Mouse (Mus musculus): ENCODE data around the gene Slc34a2. TPM values are rescaled to one million over a fixed set of nuclear protein-coding genes. Genes with fewer than 3 reads are reported as not detected.
A peak's percentile ranks its signal among the peaks of the same experiment; 100 is the strongest.

Slc34a2 gene
- polyA plus RNA-seq, 1 experiment from 2014 or later = 0.72 TPM

DNA sequence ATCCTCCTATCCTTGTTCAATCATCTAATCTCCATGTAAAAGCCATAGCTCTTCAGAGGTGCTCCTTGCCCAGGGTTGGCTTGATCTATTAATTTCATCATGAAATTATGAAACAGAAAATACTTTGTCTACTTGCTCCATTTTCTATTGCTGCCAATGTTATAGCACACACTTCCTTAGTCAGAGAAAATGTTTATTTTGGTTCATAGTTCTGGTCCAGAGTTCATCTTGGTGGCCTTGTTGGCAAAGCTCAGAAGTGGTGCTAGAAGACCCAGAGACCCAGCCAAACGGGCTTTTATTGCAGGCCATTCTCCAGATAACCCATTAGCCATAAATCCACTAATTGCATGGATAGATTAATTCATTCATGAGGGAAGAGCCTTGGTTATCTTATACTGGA lies 5.8 kb downstream of the Slc34a2 start:
- ATAC-seq (ENCODE audit: low read depth) (no peak), DNase-seq (ENCODE audit: low spot score) (no peak)
- H3K27me3 ChIP-seq (replicated peaks; ENCODE audit: control insufficient read depth, insufficient read depth, low read length) = peaks cover 9% of the 10 kb centered on the region
- no peaks in the 10 kb centered on the region for H3K4me1 ChIP-seq (ENCODE audit: control insufficient read depth, insufficient read depth, low read length)
- no peak overlapping the region for H3K4me2 ChIP-seq (ENCODE audit: low read depth, low read length)
- no peak overlapping the region for H3K9ac ChIP-seq (ENCODE audit: low read depth, low read length)
- no peak overlapping the region for H3K27ac ChIP-seq (replicated peaks; ENCODE audit: low read depth, low read length)
- H3K9me3 ChIP-seq (ENCODE audit: control insufficient read depth, low read length) = no peaks in the 10 kb centered on the region
- H3K4me3 ChIP-seq (ENCODE audit: low read depth, low read length) = no peak overlapping the region
- H3K36me3 ChIP-seq (ENCODE audit: control insufficient read depth, insufficient read depth, low read length) = no peaks in the 10 kb centered on the region
- WGBS = 48% methylated on average over 1 of the region's 1 CpGs

DNA sequence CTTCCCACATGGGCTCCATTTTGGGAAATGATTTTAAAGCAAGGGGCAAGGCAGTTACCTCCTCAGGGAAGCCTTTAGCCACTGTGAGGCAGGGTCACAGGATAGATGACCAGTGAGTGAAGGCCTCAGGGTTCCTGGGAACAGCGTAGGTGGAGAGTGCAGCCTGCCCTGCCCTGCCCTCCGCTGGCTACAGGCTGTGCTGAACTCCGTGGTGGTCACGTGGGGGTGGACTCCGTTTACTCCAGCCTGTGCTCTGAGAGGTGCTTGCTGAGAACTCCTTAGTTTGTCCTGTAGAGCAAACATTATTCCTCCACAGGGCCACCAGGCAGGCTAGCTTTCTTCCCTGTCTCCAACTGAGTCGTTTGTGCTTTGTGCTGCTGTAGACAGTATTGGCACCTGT lies 10.1 kb downstream of the Slc34a2 start:
- H3K4me3 ChIP-seq (ENCODE audit: low read depth, low read length) = no peak overlapping the region
- no peak for ATAC-seq (ENCODE audit: low read depth)

DNA sequence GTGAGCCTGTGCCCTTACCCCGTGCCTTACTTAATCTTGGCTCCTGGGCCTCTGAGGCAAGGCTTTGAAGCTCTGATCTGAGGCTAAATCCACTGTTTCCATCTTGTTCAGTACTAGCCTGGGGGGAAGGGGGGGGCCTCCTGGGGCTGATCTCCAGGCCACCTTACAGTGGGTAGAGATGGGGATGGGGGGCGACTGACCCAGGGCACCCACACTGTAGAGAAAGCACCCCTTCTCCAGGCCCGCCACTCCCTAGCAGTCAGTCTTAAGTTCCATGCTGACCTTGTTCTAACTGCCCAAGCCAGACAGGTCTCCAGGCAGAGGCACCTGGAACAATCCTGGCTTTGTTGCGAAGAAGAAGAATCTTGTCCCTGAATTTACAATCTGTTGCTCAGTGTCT lies 10.7 kb downstream of the Slc34a2 start:
- H3K9ac ChIP-seq (ENCODE audit: low read depth, low read length) = peak overlapping the region; percentile 48; the same call in 1 of the 2 replicates
- DNase-seq (ENCODE audit: low spot score) = no peak
- no peaks in the 10 kb centered on the region for H3K9me3 ChIP-seq (ENCODE audit: control insufficient read depth, low read length)
- no peak overlapping the region for H3K27ac ChIP-seq (replicated peaks; ENCODE audit: low read depth, low read length)
- 18% methylated on average over 2 of the region's 4 CpGs for WGBS
- ATAC-seq (ENCODE audit: low read depth) = no peak
- peak overlapping the region; percentile 61 for H3K4me2 ChIP-seq (ENCODE audit: low read depth, low read length)
- H3K27me3 ChIP-seq (replicated peaks; ENCODE audit: control insufficient read depth, insufficient read depth, low read length) = peaks cover 24% of the 10 kb centered on the region
- H3K4me3 ChIP-seq (ENCODE audit: low read depth, low read length) = peak overlapping the region; percentile 32
- H3K36me3 ChIP-seq (ENCODE audit: control insufficient read depth, insufficient read depth, low read length) = no peaks in the 10 kb centered on the region
- H3K4me1 ChIP-seq (ENCODE audit: control insufficient read depth, insufficient read depth, low read length) = no peaks in the 10 kb centered on the region

More for the DNA sequence above, 10.1 kb downstream of the Slc34a2 start:
- no peak for DNase-seq (ENCODE audit: low spot score)
- Histone ChIP-seq H3K9me3 (ENCODE audit: control insufficient read depth, low read length) (no peaks in the 10 kb centered on the region), H3K4me2 (ENCODE audit: low read depth, low read length) (no peak overlapping the region), H3K9ac (ENCODE audit: low read depth, low read length) (no peak overlapping the region), H3K27me3 (replicated peaks; ENCODE audit: control insufficient read depth, insufficient read depth, low read length) (peaks cover 24% of the 10 kb centered on the region), H3K36me3 (ENCODE audit: control insufficient read depth, insufficient read depth, low read length) (no peaks in the 10 kb centered on the region), H3K4me1 (ENCODE audit: control insufficient read depth, insufficient read depth, low read length) (no peaks in the 10 kb centered on the region), H3K27ac (replicated peaks; ENCODE audit: low read depth, low read length) (no peak overlapping the region)
- 26% methylated on average over 5 of the region's 6 CpGs for WGBS

DNA sequence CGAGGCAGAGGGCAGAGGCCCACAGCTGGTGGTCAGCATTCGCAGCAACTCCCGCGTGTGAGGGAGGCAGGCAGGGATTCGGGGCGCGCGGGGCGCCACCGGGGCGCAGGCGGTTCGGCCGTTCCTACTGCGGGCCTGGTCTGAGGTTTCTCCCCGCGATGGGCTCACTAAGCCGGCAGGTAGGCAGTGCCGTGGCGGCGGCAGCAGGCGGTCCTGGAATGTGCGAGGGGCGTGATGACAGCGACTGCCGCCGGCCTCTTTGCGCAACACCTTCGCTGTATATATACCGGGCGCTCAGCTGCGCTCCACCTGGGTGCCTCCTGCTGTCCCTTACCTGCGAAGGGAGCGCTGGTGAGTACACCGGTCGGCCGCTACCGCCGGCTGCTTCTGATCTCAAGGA lies 11.2 kb downstream of the Slc34a2 start:
- H3K27me3 ChIP-seq (replicated peaks; ENCODE audit: control insufficient read depth, insufficient read depth, low read length) = peaks cover 24% of the 10 kb centered on the region
- no peaks in the 10 kb centered on the region for H3K36me3 ChIP-seq (ENCODE audit: control insufficient read depth, insufficient read depth, low read length)
- H3K4me2 ChIP-seq (ENCODE audit: low read depth, low read length) = peak overlapping the region; percentile 61
- H3K4me3 ChIP-seq (ENCODE audit: low read depth, low read length) = peak overlapping the region; percentile 32
- ATAC-seq (ENCODE audit: low read depth) (peak; percentile 85), DNase-seq (ENCODE audit: low spot score) (peak; percentile 48)
- H3K9ac ChIP-seq (ENCODE audit: low read depth, low read length) = peak overlapping the region; percentile 48; the same call in 1 of the 2 replicates
- H3K4me1 ChIP-seq (ENCODE audit: control insufficient read depth, insufficient read depth, low read length) = no peaks in the 10 kb centered on the region
- 0% methylated on average over 14 of the region's 39 CpGs for WGBS
- no peak overlapping the region for H3K27ac ChIP-seq (replicated peaks; ENCODE audit: low read depth, low read length)
- no peaks in the 10 kb centered on the region for H3K9me3 ChIP-seq (ENCODE audit: control insufficient read depth, low read length)

DNA sequence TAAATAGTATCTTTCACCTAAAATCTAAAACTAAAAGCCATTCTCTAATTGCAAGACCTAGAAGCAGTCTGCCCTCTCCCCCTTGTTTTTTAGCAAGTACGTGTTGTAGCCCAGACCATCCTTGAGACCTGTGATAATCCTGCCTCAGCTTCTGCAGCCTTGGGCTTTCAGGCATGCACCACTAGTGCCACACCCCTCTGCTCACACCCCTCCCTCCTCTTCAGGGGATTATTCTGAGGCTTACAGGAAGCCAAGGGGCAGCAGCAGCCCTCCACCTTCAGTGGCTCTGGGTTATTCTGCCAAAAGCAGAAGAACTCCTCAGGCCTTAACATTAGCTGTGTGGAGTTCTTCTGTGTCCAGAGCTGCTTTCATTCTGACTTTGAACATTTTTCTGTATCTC lies 13.1 kb downstream of the Slc34a2 start:
- Histone ChIP-seq H3K27me3 (replicated peaks; ENCODE audit: control insufficient read depth, insufficient read depth, low read length) (peaks cover 24% of the 10 kb centered on the region), H3K4me3 (ENCODE audit: low read depth, low read length) (no peak overlapping the region), H3K4me1 (ENCODE audit: control insufficient read depth, insufficient read depth, low read length) (no peaks in the 10 kb centered on the region), H3K4me2 (ENCODE audit: low read depth, low read length) (no peak overlapping the region), H3K27ac (replicated peaks; ENCODE audit: low read depth, low read length) (no peak overlapping the region), H3K9ac (ENCODE audit: low read depth, low read length) (no peak overlapping the region), H3K9me3 (ENCODE audit: control insufficient read depth, low read length) (no peaks in the 10 kb centered on the region), H3K36me3 (ENCODE audit: control insufficient read depth, insufficient read depth, low read length) (no peaks in the 10 kb centered on the region)
- WGBS = 62% methylated on average over 1 of the region's 1 CpGs
- ATAC-seq (ENCODE audit: low read depth) = 0 out of 2 replicates have a peak, but pooled peaks have one; percentile 17
- DNase-seq (ENCODE audit: low spot score) = no peak

DNA sequence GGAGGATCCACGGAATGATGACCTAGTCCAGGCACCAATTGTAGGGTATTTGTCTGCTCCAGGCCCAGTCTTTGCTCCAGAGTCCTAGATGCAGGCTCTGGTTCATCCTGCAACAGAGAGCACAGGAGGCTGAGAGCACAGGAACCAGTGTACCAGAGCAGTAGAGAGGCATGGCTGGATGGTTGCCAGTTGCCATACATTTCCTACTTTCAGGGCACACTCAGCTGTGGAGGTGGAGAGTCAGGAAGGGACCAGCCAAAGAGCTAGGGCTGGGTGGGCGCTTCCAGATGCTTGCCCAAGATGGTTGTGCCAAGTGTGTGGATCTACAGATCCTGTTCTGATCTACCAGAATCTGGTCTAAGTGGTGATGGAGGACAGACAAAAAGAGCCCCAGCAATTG lies 15.4 kb downstream of the Slc34a2 start:
- Histone ChIP-seq H3K4me3 (ENCODE audit: low read depth, low read length) (no peak overlapping the region), H3K27me3 (replicated peaks; ENCODE audit: control insufficient read depth, insufficient read depth, low read length) (peaks cover 20% of the 10 kb centered on the region), H3K27ac (replicated peaks; ENCODE audit: low read depth, low read length) (no peak overlapping the region), H3K9ac (ENCODE audit: low read depth, low read length) (no peak overlapping the region), H3K9me3 (ENCODE audit: control insufficient read depth, low read length) (no peaks in the 10 kb centered on the region), H3K4me2 (ENCODE audit: low read depth, low read length) (no peak overlapping the region), H3K36me3 (ENCODE audit: control insufficient read depth, insufficient read depth, low read length) (no peaks in the 10 kb centered on the region), H3K4me1 (ENCODE audit: control insufficient read depth, insufficient read depth, low read length) (no peaks in the 10 kb centered on the region)
- ATAC-seq (ENCODE audit: low read depth) (no peak), DNase-seq (ENCODE audit: low spot score) (no peak)
- WGBS = 90% methylated on average over 2 of the region's 2 CpGs

DNA sequence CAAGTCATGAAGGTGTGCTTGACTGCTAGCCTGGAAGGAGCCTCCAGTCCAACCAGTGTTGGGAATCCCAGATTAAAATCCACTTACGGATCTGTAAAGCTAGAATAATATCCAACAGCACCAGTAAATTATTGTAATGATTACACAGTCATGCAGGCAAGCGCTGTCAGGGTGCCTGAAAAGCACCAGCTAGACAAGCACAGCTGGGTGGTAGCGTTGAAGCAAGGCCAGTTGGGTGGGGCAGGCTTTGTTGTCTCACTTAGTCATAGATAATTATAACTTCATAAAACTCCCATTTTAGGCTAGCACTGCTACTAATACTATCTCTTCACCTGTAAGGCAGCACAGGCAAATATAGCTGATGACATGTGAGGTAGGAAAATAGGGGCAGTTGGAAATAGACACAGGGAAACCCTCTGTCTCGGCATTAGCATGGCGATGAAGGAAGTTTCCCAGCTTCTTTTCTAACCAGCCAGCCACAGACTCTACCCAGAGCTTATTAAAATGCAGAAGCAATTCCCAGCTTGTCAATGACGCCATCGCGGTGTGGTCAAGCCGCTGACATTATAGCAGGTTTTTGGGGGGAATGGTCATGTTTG lies 23.8 kb downstream of the Slc34a2 start:
- H3K27me3 ChIP-seq (replicated peaks; ENCODE audit: control insufficient read depth, insufficient read depth, low read length) = no peaks in the 10 kb centered on the region
- DNase-seq (ENCODE audit: low spot score) (no peak), ATAC-seq (ENCODE audit: low read depth) (no peak)
- H3K4me3 ChIP-seq (ENCODE audit: low read depth, low read length) = no peak overlapping the region
- no peaks in the 10 kb centered on the region for H3K9me3 ChIP-seq (ENCODE audit: control insufficient read depth, low read length)
- H3K27ac ChIP-seq (replicated peaks; ENCODE audit: low read depth, low read length) = no peak overlapping the region
- whole genome bisulfite sequencing = 90% methylated on average over 9 of the region's 9 CpGs
- H3K9ac ChIP-seq (ENCODE audit: low read depth, low read length) = no peak overlapping the region
- H3K4me2 ChIP-seq (ENCODE audit: low read depth, low read length) = no peak overlapping the region
- H3K36me3 ChIP-seq (ENCODE audit: control insufficient read depth, insufficient read depth, low read length) = no peaks in the 10 kb centered on the region
- no peaks in the 10 kb centered on the region for H3K4me1 ChIP-seq (ENCODE audit: control insufficient read depth, insufficient read depth, low read length)

DNA sequence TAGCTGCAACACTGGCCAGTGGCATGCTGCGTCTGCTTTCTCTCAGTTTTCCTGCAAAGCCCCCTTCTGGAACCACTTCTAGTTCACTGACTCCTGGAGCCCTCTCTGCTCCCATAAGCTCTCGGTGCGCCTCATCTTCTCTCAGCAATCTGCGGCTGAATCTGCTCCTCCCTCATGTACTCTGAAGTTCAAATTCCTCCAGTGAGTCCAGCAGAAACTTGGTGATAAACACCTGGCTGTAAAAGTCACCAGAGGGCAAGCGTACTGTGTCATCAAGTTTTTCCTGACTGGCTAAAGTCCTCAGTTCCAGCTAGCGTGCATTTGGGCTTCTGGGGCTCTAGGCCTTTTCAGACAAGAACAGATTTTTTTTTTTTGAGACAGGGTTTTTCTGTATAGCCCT lies 36.7 kb downstream of the Slc34a2 start:
- H3K4me1 ChIP-seq (ENCODE audit: control insufficient read depth, insufficient read depth, low read length) = no peaks in the 10 kb centered on the region
- no peaks in the 10 kb centered on the region for H3K36me3 ChIP-seq (ENCODE audit: control insufficient read depth, insufficient read depth, low read length)
- 56% methylated on average over 6 of the region's 6 CpGs for WGBS
- no peak for DNase-seq (ENCODE audit: low spot score)
- H3K4me3 ChIP-seq (ENCODE audit: low read depth, low read length) = no peak overlapping the region
- H3K9me3 ChIP-seq (ENCODE audit: control insufficient read depth, low read length) = no peaks in the 10 kb centered on the region
- H3K4me2 ChIP-seq (ENCODE audit: low read depth, low read length) = no peak overlapping the region
- no peak for ATAC-seq (ENCODE audit: low read depth)
- no peak overlapping the region for H3K9ac ChIP-seq (ENCODE audit: low read depth, low read length)
- H3K27me3 ChIP-seq (replicated peaks; ENCODE audit: control insufficient read depth, insufficient read depth, low read length) = no peaks in the 10 kb centered on the region
- H3K27ac ChIP-seq (replicated peaks; ENCODE audit: low read depth, low read length) = no peak overlapping the region

DNA sequence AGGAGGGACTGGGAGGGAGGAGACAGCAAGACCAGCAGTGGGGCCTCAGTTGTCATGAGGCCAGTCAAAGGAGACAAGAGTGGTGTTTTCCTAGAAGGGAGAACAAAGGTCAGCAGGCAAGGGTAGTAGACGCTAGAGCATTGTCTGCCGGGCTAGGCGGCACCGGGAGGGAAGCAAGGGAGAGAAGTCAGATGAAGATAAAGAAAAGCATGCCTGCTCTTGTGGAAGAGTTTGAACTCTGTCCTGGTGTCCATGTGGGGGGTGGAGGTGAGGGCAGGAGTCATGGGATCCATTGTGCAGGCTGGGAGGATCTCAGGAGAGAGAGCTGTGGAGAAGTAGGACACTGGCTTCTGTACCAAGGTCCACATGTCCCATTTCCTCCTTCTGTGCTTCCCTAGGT lies 40.6 kb downstream of the Slc34a2 start:
- Histone ChIP-seq H3K9ac (ENCODE audit: low read depth, low read length) (no peak overlapping the region), H3K27ac (replicated peaks; ENCODE audit: low read depth, low read length) (no peak overlapping the region), H3K9me3 (ENCODE audit: control insufficient read depth, low read length) (no peaks in the 10 kb centered on the region), H3K27me3 (replicated peaks; ENCODE audit: control insufficient read depth, insufficient read depth, low read length) (no peaks in the 10 kb centered on the region), H3K4me1 (ENCODE audit: control insufficient read depth, insufficient read depth, low read length) (no peaks in the 10 kb centered on the region), H3K4me3 (ENCODE audit: low read depth, low read length) (no peak overlapping the region), H3K36me3 (ENCODE audit: control insufficient read depth, insufficient read depth, low read length) (no peaks in the 10 kb centered on the region), H3K4me2 (ENCODE audit: low read depth, low read length) (no peak overlapping the region)
- DNase-seq (ENCODE audit: low spot score) (no peak), ATAC-seq (ENCODE audit: low read depth) (no peak)
- 68% methylated on average over 4 of the region's 4 CpGs for WGBS
